Mouse (Mus musculus): ENCODE measurements around the gene Wipi1.

Wipi1 gene

DNA sequence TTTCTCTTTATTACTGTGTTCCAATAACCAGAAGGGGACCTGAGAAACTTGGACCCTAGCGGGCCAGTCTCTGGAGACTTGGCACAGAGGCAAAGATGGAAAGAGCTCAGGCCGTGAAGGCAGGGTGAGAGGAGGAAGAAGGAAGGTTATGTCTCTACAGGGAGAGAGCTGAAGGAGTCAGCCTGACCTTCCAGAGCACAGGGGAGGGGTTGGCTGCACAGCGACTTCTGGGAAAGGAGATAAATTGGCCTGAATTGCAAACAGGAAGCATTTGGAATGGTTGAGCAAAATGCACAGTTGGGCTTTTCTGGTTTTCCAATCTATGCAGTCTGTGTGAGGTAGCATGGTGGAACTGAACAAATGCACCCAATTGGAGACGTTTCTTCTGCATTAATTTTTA, 5.0 kb upstream of the Wipi1 start:
- no peak for DNase-seq

DNA sequence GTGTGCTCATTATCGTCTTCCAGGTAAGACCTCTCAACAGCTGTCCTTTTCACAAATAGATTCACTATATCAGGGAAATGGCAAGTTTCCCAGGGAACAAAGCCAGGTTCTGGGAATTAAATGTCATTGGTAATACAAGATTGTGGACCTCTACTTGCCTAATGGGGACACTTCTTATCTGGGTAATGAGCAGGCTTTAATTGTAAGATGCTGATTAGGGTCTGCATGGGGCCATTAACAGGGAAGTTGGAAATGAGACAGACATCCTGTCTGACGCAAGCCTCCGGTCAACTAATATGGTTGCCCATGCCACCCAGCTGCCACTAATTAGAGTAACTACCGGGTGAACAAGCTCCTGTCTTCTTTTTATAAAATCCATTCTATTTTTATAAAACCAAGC, 4.6 kb upstream of the Wipi1 start:
- no peak for DNase-seq

DNA sequence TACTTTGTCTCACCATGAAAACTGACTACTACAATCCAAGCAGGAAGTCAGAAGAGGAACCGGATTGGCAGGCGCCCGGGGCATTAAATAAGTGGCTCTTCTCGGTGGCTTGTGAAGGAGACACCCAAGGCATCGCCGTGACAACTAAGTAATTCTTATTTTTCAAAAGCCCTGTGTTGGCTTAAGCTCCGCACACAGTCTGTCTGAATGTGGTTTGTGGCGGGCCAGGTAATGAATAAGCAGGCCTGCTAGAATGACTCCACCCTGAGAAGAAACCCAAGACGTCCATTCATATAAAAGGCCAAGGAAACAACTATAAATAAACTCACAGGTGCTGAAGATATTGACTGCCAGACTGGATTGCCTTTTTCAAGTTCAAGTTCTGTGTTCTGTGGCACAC, 3.5 kb upstream of the Wipi1 start:
- DNase-seq: no peak

DNA sequence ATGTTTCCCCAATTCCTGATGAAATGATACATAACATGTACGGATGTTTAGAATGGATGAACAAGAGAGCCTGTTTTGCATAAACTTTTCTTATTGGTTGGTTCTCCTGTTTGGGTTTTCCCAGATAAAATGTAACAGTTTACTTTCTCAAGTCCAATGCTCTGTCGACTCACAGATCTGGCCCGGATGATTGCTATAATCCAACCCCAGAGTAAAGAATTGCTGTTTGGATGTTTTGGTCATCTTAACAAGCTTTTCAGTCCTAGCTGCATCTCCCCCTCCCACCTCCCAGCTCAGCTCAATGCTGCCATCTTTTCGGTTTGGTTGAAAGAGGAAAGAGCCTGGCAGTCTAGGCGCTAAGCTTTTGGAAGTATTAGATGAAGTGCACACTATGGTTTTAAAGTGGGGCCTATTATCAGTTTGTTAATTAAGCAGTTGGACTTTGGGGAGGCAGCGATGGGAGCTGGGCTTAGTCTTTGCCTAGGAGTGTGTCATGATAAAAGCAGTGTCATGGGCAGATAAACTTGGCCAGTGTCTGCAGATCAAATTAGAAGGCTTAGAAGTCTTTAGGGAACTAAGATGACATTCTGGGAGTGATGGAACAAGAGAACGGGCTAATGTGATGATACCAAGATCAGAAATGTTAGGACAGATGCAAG, 1.2 kb upstream of the Wipi1 start:
- DNase-seq: no peak

- DNase-seq: no peak
These were observed 918 bp downstream of the Wipi1 start for GRCm38 (mm10) chr11:109610795-109611302.

- peak; percentile 71 for DNase-seq
These were observed 1.5 kb downstream of the Wipi1 start for GRCm38 (mm10) chr11:109610046-109610794.

- DNase-seq: no peak
These were observed 2.7 kb downstream of the Wipi1 start for GRCm38 (mm10) chr11:109608976-109609625.

GRCm38 (mm10) chr11:109607600-109607999, 4.2 kb downstream of the Wipi1 start:
- no peak for DNase-seq

DNA sequence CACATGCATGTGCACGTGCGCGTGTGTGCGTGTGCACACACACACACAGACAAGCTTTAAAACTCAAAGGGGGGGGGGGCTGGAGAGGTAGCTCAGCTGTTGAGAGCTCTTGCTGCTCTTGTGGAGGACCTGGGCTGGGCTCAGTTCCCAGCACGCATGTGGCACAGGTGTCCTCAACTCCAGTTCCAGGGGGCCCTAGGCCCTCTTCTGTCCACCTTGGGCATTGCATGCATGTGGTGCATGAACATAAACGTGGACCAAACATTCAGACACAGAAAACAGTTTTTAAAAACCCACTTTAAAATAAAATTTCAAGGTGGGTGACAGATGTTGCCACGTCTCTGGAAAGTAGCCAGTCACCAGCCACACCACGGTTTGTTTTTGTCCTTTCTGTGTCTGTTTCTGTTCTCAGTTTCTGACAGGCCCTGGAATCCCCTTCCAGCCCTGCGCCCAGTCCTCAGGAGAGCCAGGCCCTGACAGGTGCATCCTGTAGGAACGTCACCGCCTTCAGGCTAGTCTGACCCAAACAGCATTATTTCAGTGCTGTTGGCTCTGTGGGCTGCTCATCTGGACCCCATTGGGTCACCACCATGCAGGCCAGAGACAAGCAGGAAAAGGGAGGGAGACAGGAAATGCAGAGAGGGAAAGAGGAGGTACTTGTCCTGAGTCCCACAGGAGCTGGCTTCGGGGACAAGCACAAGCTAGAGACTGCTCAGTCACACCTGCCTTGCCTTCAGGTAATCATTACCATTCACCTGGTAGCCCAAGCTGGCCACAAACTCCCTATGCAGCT, 12.8 kb downstream of the Wipi1 start:
- DNase-seq: no peak

DNA sequence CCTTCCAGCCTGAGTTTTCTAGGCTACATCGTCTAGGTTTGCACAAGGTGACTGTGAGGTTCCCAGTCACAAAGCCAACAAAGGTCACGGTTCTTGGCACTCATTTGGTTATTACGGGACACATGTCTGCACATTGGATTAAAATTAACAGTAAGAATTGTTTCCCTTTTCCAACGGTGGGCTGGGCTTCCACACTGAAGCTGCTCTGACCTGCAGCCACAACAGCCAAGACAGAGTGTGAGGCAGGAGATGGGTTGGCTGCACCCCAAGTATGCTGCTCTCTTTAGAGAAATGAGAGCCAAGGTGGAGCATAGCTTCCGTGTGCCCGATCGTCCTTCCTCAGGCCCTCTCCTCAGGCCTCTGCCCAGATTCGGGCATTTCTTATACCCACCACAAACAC, 17.0 kb downstream of the Wipi1 start:
- DNase-seq: peak; percentile 54

- peak; percentile 31 for DNase-seq
These were observed 18.4 kb downstream of the Wipi1 start for GRCm38 (mm10) chr11:109593200-109593981.

GRCm38 (mm10) chr11:109591511-109591910, 20.3 kb downstream of the Wipi1 start:
- DNase-seq: no peak

GRCm38 (mm10) chr11:109590012-109590411, 21.8 kb downstream of the Wipi1 start:
- no peak for DNase-seq

GRCm38 (mm10) chr11:109587638-109588374, 24.0 kb downstream of the Wipi1 start:
- no peak for DNase-seq

DNA sequence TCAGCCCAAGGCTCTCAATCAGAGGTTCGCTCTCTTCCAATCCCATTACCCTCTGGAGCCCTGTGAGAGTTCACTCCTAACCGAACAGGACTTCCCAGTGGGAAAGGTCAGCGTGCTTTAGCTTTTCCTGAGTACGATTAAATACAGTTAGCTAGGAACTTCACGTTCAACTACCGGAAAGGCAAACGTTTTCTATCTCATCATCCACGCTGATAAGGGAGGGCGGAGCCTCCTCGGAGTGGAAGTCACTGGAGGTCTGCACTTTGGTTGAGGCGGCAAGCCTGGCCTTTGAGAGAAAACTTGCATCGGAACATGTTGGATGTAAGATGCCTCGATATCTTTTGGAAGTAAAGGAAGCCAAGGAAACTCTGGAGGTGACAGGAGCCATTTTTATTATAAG, 24.7 kb downstream of the Wipi1 start:
- DNase-seq: no peak

DNA sequence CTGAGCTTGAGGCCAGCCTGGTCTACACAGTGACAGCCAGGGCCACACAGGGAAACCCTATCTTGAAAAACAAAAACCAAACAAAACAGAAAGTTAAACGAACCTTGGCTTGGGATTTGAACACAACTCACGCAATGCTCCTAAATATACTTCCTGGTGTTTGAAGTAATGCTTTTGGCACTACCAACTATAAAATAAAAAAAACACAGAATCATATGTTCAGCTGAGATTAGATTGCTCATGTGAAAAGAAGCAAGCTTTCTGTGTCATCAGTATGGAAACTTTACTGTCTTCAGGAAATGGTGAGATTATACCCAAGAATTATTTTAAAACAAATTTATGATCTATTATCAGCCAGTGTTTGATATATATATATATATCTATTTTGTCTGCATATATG, 25.3 kb downstream of the Wipi1 start:
- no peak for DNase-seq

DNA sequence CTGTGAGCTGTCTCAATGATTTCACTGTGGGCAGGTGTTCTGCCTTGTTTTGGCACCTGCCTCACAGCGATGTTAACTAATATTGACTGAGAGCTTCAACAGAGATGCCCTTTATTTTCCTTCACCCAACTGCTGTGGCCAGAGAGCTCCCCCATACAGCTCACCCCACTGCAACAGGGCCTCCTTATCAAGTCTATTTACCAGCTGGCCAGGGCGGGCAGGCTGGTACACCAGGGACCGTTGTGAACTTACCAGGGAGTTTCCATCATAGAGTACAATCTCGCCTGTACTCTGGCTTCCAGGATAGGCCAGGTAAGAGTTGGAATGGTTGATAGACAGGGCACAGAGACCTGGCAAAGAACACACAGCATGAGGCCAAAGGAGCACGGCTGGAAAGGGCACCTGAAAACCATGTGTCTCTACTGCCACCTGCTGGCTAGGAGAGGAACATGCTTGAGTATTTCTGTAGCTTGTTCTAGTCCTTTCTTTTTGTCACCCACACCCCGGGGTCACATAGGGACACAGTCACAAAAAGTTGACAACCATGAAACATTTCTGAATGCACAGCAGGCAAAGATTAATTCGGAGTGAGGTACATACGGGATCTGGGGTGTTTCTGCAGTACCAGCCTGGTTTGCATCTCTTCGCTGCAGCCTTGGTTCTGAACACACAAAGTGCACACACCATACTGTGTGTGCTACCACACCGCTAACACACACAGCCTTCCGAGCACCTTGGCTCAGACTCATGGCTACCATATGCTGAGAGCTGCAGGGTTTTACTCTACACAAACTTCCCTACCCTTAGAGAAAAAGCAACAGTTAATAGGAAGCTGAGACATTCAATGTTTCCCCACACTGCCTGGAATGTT, 26.7 kb downstream of the Wipi1 start:
- DNase-seq: peak; percentile 74

DNA sequence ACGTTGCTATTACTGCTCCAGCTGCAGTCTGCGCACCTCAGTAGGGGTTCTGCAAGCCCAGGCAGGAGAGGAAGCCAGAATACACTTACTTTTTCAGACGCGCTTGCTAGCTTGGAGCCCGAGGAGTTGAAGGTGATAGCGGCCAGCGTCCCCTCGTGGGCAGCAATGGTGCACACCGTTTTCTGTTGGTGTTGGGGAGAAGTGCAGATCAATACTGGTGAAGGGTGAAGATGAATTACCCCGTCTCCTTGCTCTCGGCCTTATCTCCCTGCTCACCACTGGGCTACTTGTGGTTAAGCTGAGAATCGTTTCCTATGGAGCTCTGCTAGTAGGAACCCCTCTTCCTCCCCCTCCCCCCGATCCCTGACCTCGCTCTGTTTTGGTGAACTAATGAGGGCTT, 27.8 kb downstream of the Wipi1 start:
- no peak for DNase-seq

DNA sequence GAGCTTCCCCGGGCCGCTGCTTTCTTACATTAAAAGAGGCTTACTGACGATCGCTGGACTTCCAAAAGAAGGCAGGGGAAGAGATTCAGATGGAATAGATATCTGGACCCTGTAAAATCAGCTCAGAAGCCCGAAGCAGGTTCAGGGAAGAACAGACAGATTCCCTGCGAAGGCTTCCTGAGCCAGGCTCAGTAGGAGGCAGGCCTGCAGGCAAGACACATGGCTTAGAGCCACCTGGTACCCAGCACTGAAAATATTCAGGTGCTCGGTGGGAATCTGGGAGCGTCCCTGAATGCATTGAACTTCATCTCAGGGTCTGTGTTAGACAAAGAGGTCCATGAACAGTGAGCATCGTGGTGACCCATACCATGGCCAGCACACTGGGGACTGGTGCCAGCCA, 31.8 kb downstream of the Wipi1 start:
- DNase-seq: no peak

DNA sequence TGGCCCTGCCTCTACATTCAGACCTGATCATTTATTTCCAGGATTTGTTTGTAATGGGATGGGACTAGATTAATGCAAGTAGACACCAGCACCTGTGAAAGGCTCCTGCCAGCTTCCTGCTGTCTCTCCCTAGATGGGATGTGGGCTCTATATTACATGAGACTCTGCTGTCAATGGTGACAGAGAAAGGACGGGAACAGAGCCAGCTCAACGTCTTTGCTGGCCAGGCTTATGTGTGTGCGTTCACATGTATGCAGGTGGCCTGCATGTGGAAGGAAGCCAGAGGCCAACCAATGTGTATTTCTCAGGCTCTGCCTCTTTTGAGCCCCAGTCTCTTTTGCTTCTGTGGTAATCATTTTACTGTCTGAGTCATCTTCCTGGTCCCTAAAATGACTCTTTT, 33.2 kb downstream of the Wipi1 start:
- DNase-seq: no peak

DNA sequence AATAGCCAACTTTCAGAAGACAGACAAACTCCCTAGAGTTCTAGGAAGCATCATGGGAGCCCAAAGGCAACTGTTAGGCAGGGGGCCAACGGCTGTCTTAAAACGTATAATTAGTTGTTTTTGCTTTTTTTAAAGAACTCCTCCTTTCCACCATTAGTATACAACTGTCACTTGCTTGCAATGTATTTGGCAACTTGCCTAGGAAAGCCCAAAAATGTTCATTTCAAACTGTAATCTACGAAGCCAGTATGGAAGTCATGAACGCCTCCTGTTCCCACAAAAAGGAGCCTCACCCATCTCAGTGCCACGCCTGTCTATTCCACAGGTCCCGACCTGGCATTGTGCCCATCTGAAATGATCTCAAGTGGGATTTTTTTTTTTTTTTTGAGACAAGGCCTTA, 35.9 kb downstream of the Wipi1 start:
- DNase-seq: no peak

Measured in kidney, adult 9 months (tissue).